Mouse (Mus musculus) urinary bladder, postnatal 0 days (tissue): Measurements from ENCODE around the gene Evi2. TPM values are rescaled to one million over a fixed set of nuclear protein-coding genes. Genes with fewer than 3 reads are reported as not detected.

Experiments used
- polyA plus RNA-seq: library from polyadenylated mRNA; unstranded; fragments of >200 nt; fragmentation: Nextera tagmentation; extraction: Ambion mirVana; gene quantifications from 2 replicates; pipeline ENCODE4 v1.2.1, GENCODE M21; 2015

Evi2 gene
- 0.23 and 0.48 TPM in 2 replicates for polyA plus RNA-seq

GRCm38 (mm10) chr11:79530333-79530761 lies at the start of gene Evi2, which contains the start of gene Evi2a:
Gene Evi2, minus strand, starts transcription at chr11:79530589.
Gene Evi2a, minus strand, starts transcription at chr11:79530609.

GRCm38 (mm10) chr11:79523560-79524309 lies 6.7 kb downstream of the Evi2 start, which contains the start of gene Evi2b:
Gene Evi2b, minus strand, starts transcription at chr11:79523762.

GRCm38 (mm10) chr11:79503845-79504244 lies 26.5 kb downstream of the Evi2 start, which contains the start of gene Omg:
Gene Omg, minus strand, starts transcription at chr11:79504084.

Other genes with a start within 250 kb of the Evi2 start
- 0.23 TPM in 1 of 2 replicates, not detected in the other for gene Gm9964, start 233.7 kb downstream of the Evi2 start, polyA plus RNA-seq
- gene Nf1, start 190.9 kb downstream of the Evi2 start, polyA plus RNA-seq, result 3.9 and 4.1 TPM in 2 replicates
- 0.08 TPM in 1 of 2 replicates, not detected in the other for gene Omg, start 26.5 kb downstream of the Evi2 start, polyA plus RNA-seq
- gene Evi2b, start 6.8 kb downstream of the Evi2 start, polyA plus RNA-seq, result 0.98 and 2.6 TPM in 2 replicates
- gene Evi2a, start within 50 bp of the Evi2 start, polyA plus RNA-seq, result 4.8 and 8.1 TPM in 2 replicates
- gene Rab11fip4, start 60.6 kb upstream of the Evi2 start, polyA plus RNA-seq, result 0.12 and 0.13 TPM in 2 replicates